Mouse (Mus musculus): ENCODE results near the gene Pex14. TPM values are rescaled to one million over a fixed set of nuclear protein-coding genes. Genes with fewer than 3 reads are reported as not detected.

Gene Pex14
- polyA plus RNA-seq (2017; shearing (Covaris generic)), result 32.0 TPM

GRCm38 (mm10) chr4:149099369-149100017 lies at the start of gene Pex14:
Gene Pex14, minus strand, starts transcription at chr4:149099876.

GRCm38 (mm10) chr4:149136982-149137770 lies 37.5 kb upstream of the Pex14 start, which contains the start of gene Cenps:
Gene Cenps, minus strand, starts transcription at chr4:149137629.

GRCm38 (mm10) chr4:149126663-149127062 lies 27.0 kb upstream of the Pex14 start, which contains the start of gene Cort:
Gene Cort, minus strand, starts transcription at chr4:149126763.

GRCm38 (mm10) chr4:149103875-149104561 lies 4.3 kb upstream of the Pex14 start, which contains the start of gene Dffa:
Gene Dffa, plus strand, starts transcription at chr4:149104146.

Other genes starting within 250 kb of the Pex14 start
- gene Dffa, start 4.3 kb upstream of the Pex14 start, polyA plus RNA-seq (2017; shearing (Covaris generic)), result 38.9 TPM
- gene Cort, start 26.9 kb upstream of the Pex14 start, polyA plus RNA-seq (2017; shearing (Covaris generic)), result not detected
- 7.3 TPM for gene Cenps, start 37.8 kb upstream of the Pex14 start, polyA plus RNA-seq (2017; shearing (Covaris generic))
- gene Pgd, start 66.9 kb upstream of the Pex14 start, polyA plus RNA-seq (2017; shearing (Covaris generic)), result 89.9 TPM
- 8.0 TPM for gene Kif1b, start 207.8 kb upstream of the Pex14 start, polyA plus RNA-seq (2017; shearing (Covaris generic))

Measured in activated CD4-positive, CD25-positive, alpha-beta regulatory T cell, adult 9 weeks (primary cell).